ENCODE assay signal across 1 mouse cellular context in genomic region chr11:70001159-70001558, GRCm38 (mm10).
TF ChIP-seq lines count a peak whose summit lies in the region.

No protein-coding gene starts in this region.

TF ChIP-seq in CH12.LX, 34 proteins besides CTCF, POLR2A, EP300 and RAD21:
- TF ChIP-seq ETS1 (conservative IDR thresholded peaks at IDR 0.05; ENCODE audit: low read depth, low read length): no peak
- TF ChIP-seq CHD1 (IDR thresholded peaks at IDR 0.05; ENCODE audit: low read depth, low read length): no peak
- TF ChIP-seq MEF2A (IDR thresholded peaks at IDR 0.05; ENCODE audit: borderline replicate concordance, low read depth, low read length): no peak
- TF ChIP-seq ZC3H11A (IDR thresholded peaks at IDR 0.05; ENCODE audit: low read depth, low read length): no peak
- TF ChIP-seq POLR2AphosphoS2 (IDR thresholded peaks at IDR 0.05; ENCODE audit: low read depth, low read length): no peak
